8 mouse cellular contexts compared by ENCODE assay signal in the genomic region with DNA sequence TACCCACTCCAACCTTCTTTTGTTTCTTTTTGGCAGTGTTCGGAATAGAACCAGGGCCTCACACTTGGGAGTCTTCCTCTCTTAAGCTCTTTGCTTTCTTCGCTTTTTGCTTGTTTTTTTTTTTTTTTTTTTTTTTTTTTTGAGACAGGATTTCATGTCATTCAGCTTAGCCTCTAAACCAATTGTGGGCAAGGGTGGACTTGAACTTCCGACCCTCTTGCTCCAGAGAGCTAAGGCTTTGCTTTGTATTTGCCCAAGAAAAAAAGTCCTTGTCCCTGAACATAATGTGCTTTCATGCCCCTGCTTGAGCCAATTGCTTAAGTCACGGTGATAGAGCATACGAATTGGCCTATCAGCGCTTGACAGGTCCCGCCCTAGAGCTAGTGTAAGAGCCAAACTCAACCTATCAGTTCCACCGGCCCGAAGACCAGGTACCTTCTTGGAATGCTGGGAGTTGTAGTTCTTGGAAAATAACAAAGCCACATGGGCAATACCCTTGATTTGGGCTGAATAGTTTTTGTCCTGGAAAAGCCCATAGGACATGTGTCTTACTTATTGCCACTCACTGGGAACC. TPM values are rescaled to one million over a fixed set of nuclear protein-coding genes. Genes with fewer than 3 reads are reported as not detected.
DNase-seq lines count a peak whose midpoint lies in the region; ATAC-seq and TF ChIP-seq lines count a peak whose summit lies in the region.
"Had no signal": no experiment of that assay in that cellular context is flagged by ENCODE, and none has a peak within 500 bp of the region (broad histone marks: within the 10 kb centered on the region; RNA-seq: fewer than 3 reads in every experiment).

No protein-coding gene starts in this region.

- no peak overlapping the region for H3K9ac ChIP-seq in neural tube, embryonic 11.5 days (ENCODE audit: low read length)
- no peak overlapping the region for H3K9ac ChIP-seq in neural tube, embryonic 15.5 days (replicated peaks)
- H3K9ac ChIP-seq in embryonic facial prominence, embryonic 11.5 days (replicated peaks; ENCODE audit: low read length) = no peak overlapping the region
- no peak overlapping the region for H3K9ac ChIP-seq in stomach, postnatal 0 days (ENCODE audit: low read length)

- no peaks in the 10 kb centered on the region for H3K36me3 ChIP-seq in neural tube, embryonic 11.5 days (ENCODE audit: control insufficient read depth, insufficient read depth, low read length)
- H3K36me3 ChIP-seq in neural tube, embryonic 15.5 days = no peaks in the 10 kb centered on the region
- H3K36me3 ChIP-seq in embryonic facial prominence, embryonic 11.5 days (replicated peaks; ENCODE audit: control insufficient read depth, insufficient read depth, low read depth, low read length) = no peaks in the 10 kb centered on the region
- H3K36me3 ChIP-seq in stomach, postnatal 0 days (ENCODE audit: control insufficient read depth, insufficient read depth, low read length) = no peaks in the 10 kb centered on the region

- DNase-seq in neural tube, embryonic 11.5 days (ENCODE audit: low spot score) = peak; percentile 34
- peak; percentile 70 for DNase-seq in embryonic facial prominence, embryonic 11.5 days (ENCODE audit: low spot score)
- peak; percentile 21 to 50 for DNase-seq in kidney, postnatal 4 days
- peak; percentile 73 for DNase-seq in stomach, postnatal 0 days (ENCODE audit: low spot score)
- no peak for DNase-seq in layer of hippocampus, postnatal 10 days (ENCODE audit: low spot score in 2 of 2)
- no peak for DNase-seq in urinary bladder, postnatal 4 days (ENCODE audit: low spot score in 2 of 2)

- 40% methylated on average over 9 of the region's 9 CpGs for WGBS in neural tube, embryonic 11.5 days
- 43% methylated on average over 9 of the region's 9 CpGs for WGBS in neural tube, embryonic 15.5 days
- whole genome bisulfite sequencing in embryonic facial prominence, embryonic 11.5 days = 36% methylated on average over 9 of the region's 9 CpGs
- 37% methylated on average over 9 of the region's 9 CpGs for WGBS in stomach, postnatal 0 days

- no peaks in the 10 kb centered on the region for H3K9me3 ChIP-seq in neural tube, embryonic 11.5 days (ENCODE audit: control insufficient read depth, low read length)
- H3K9me3 ChIP-seq in neural tube, embryonic 15.5 days (replicated peaks) = no peaks in the 10 kb centered on the region
- no peaks in the 10 kb centered on the region for H3K9me3 ChIP-seq in embryonic facial prominence, embryonic 11.5 days (replicated peaks; ENCODE audit: control insufficient read depth, low read length)
- H3K9me3 ChIP-seq in stomach, postnatal 0 days (ENCODE audit: control insufficient read depth, low read length) = no peaks in the 10 kb centered on the region

- H3K4me3 ChIP-seq in neural tube, embryonic 11.5 days (ENCODE audit: low read depth, low read length) = no peak overlapping the region
- no peak overlapping the region for H3K4me3 ChIP-seq in neural tube, embryonic 15.5 days (replicated peaks)
- no peak overlapping the region for H3K4me3 ChIP-seq in embryonic facial prominence, embryonic 11.5 days (ENCODE audit: low read depth, low read length)
- H3K4me3 ChIP-seq in stomach, postnatal 0 days (ENCODE audit: low read depth, low read length) = no peak overlapping the region
- H3K4me3 ChIP-seq: myocyte had no signal

- H3K27ac ChIP-seq in neural tube, embryonic 11.5 days (ENCODE audit: low read depth, low read length) = no peak overlapping the region
- H3K27ac ChIP-seq in neural tube, embryonic 15.5 days (replicated peaks) = no peak overlapping the region
- no peak overlapping the region for H3K27ac ChIP-seq in embryonic facial prominence, embryonic 11.5 days (replicated peaks; ENCODE audit: low read depth, low read length)
- peak overlapping the region; percentile 69 for H3K27ac ChIP-seq in stomach, postnatal 0 days (replicated peaks)

- no peak for ATAC-seq in neural tube, embryonic 11.5 days (ENCODE audit: insufficient read depth, low FRiP score, low TSS enrichment)
- no peak for ATAC-seq in neural tube, embryonic 15.5 days (ENCODE audit: low FRiP score)
- no peak; the same call in 1 of the 2 replicates for ATAC-seq in embryonic facial prominence, embryonic 11.5 days (replicated peaks; ENCODE audit: insufficient number of reproducible peaks, low FRiP score, low TSS enrichment, low read depth)
- peak; percentile 88 for ATAC-seq in stomach, postnatal 0 days (ENCODE audit: low FRiP score, low TSS enrichment)

- no peak for TF ChIP-seq EP300 in stomach, postnatal 0 days (optimal IDR thresholded peaks at IDR 0.05)

- no peak overlapping the region for H3K4me2 ChIP-seq in neural tube, embryonic 11.5 days (ENCODE audit: low read depth)
- no peak overlapping the region for H3K4me2 ChIP-seq in neural tube, embryonic 15.5 days
- no peak overlapping the region for H3K4me2 ChIP-seq in embryonic facial prominence, embryonic 11.5 days (ENCODE audit: low read depth, low read length)
- H3K4me2 ChIP-seq in stomach, postnatal 0 days (replicated peaks; ENCODE audit: low read depth) = no peak overlapping the region

- no peaks in the 10 kb centered on the region for H3K4me1 ChIP-seq in neural tube, embryonic 11.5 days (ENCODE audit: control insufficient read depth, insufficient read depth, low read length)
- H3K4me1 ChIP-seq in neural tube, embryonic 15.5 days = no peaks in the 10 kb centered on the region
- no peaks in the 10 kb centered on the region for H3K4me1 ChIP-seq in embryonic facial prominence, embryonic 11.5 days (ENCODE audit: control insufficient read depth, insufficient read depth, low read length)
- H3K4me1 ChIP-seq in stomach, postnatal 0 days (replicated peaks; ENCODE audit: control insufficient read depth, insufficient read depth) = no peaks in the 10 kb centered on the region

- H3K27me3 ChIP-seq in neural tube, embryonic 11.5 days (ENCODE audit: control insufficient read depth, insufficient read depth, low read length) = no peaks in the 10 kb centered on the region
- H3K27me3 ChIP-seq in neural tube, embryonic 15.5 days (replicated peaks) = no peaks in the 10 kb centered on the region
- H3K27me3 ChIP-seq in embryonic facial prominence, embryonic 11.5 days (ENCODE audit: control insufficient read depth, insufficient read depth, low read length) = no peaks in the 10 kb centered on the region
- no peaks in the 10 kb centered on the region for H3K27me3 ChIP-seq in stomach, postnatal 0 days (ENCODE audit: control insufficient read depth, insufficient read depth, low read length)

- TF ChIP-seq CTCF in stomach, postnatal 0 days (IDR thresholded peaks at IDR 0.05; ENCODE audit: low read depth) = no peak

RNA-seq across cellular contexts. Expression of a gene that starts 27.7 kb away (rescaled TPM):
- polyA plus RNA-seq in neural tube, embryonic 11.5 days (2014; fragmentation: Nextera tagmentation; extraction: Ambion mirVana) = not detected in 2 replicates
- 0.31 and 0.40 TPM in 2 replicates for polyA plus RNA-seq in neural tube, embryonic 15.5 days (2015; fragmentation: Nextera tagmentation; extraction: Ambion mirVana)
- 0.10 TPM in 1 of 2 replicates, not detected in the other for polyA plus RNA-seq in embryonic facial prominence, embryonic 11.5 days (2014; fragmentation: Nextera tagmentation; extraction: Ambion mirVana)
- polyA plus RNA-seq in stomach, postnatal 0 days (2015; fragmentation: Nextera tagmentation; extraction: Ambion mirVana) = 0.38 and 0.52 TPM in 2 replicates
- total RNA-seq in layer of hippocampus, postnatal 10 days (2021) = under 1 TPM; 0.40 to 0.55 TPM

RNA-seq across cellular contexts. Expression of a gene that starts 30.9 kb away (rescaled TPM):
- 0.37 and 0.64 TPM in 2 replicates for polyA plus RNA-seq in neural tube, embryonic 11.5 days (2014; fragmentation: Nextera tagmentation; extraction: Ambion mirVana)
- polyA plus RNA-seq in neural tube, embryonic 15.5 days (2015; fragmentation: Nextera tagmentation; extraction: Ambion mirVana) = 1.2 and 1.7 TPM in 2 replicates
- polyA plus RNA-seq in embryonic facial prominence, embryonic 11.5 days (2014; fragmentation: Nextera tagmentation; extraction: Ambion mirVana) = 0.39 and 0.91 TPM in 2 replicates
- polyA plus RNA-seq in stomach, postnatal 0 days (2015; fragmentation: Nextera tagmentation; extraction: Ambion mirVana) = 0.91 and 0.99 TPM in 2 replicates
- total RNA-seq in layer of hippocampus, postnatal 10 days (2021) = 1 to 10 TPM; 8.4 to 8.7 TPM

RNA-seq across cellular contexts. Expression of a gene that starts 31.0 kb away (rescaled TPM):
- not detected in 2 replicates for polyA plus RNA-seq in neural tube, embryonic 11.5 days (2014; fragmentation: Nextera tagmentation; extraction: Ambion mirVana)
- polyA plus RNA-seq in neural tube, embryonic 15.5 days (2015; fragmentation: Nextera tagmentation; extraction: Ambion mirVana) = not detected in 2 replicates
- not detected in 2 replicates for polyA plus RNA-seq in embryonic facial prominence, embryonic 11.5 days (2014; fragmentation: Nextera tagmentation; extraction: Ambion mirVana)
- not detected in 2 replicates for polyA plus RNA-seq in stomach, postnatal 0 days (2015; fragmentation: Nextera tagmentation; extraction: Ambion mirVana)
- total RNA-seq in layer of hippocampus, postnatal 10 days (2021) = not detected
- polyA plus RNA-seq: myocyte had no signal

RNA-seq across cellular contexts. Expression of a gene that starts 37.8 kb away (rescaled TPM):
- 6.3 and 8.6 TPM in 2 replicates for polyA plus RNA-seq in neural tube, embryonic 11.5 days (2014; fragmentation: Nextera tagmentation; extraction: Ambion mirVana)
- 8.0 and 46.9 TPM in 2 replicates for polyA plus RNA-seq in neural tube, embryonic 15.5 days (2015; fragmentation: Nextera tagmentation; extraction: Ambion mirVana)
- 7.3 TPM in 2 replicates for polyA plus RNA-seq in embryonic facial prominence, embryonic 11.5 days (2014; fragmentation: Nextera tagmentation; extraction: Ambion mirVana)
- polyA plus RNA-seq in stomach, postnatal 0 days (2015; fragmentation: Nextera tagmentation; extraction: Ambion mirVana) = 266 and 273 TPM in 2 replicates
- total RNA-seq in layer of hippocampus, postnatal 10 days (2021) = 1 to 10 TPM; 3.2 to 4.5 TPM

Comparison
In these comparisons a context has a peak if more than half of its experiments do, and no peak if none do; other contexts are left out.
1. DNase-seq: peak in neural tube, embryonic 11.5 days (single experiment), embryonic facial prominence, embryonic 11.5 days (single experiment), kidney, postnatal 4 days (2 of 2) and stomach, postnatal 0 days (single experiment); none in layer of hippocampus, postnatal 10 days (0 of 2) and urinary bladder, postnatal 4 days (0 of 2).